Mouse (Mus musculus): ENCODE results near the gene Gpd1l.

Gpd1l gene

GRCm38 (mm10) chr9:114925571-114925970 is 8.2 kb downstream of the Gpd1l start:
- DNase-seq, result no peak

GRCm38 (mm10) chr9:114925039-114925438 is 8.7 kb downstream of the Gpd1l start:
- DNase-seq, result no peak

- no peak for DNase-seq
Measured at GRCm38 (mm10) chr9:114924511-114924910, 9.3 kb downstream of the Gpd1l start.

GRCm38 (mm10) chr9:114922209-114922608 is 11.6 kb downstream of the Gpd1l start:
- DNase-seq, result no peak

- DNase-seq, result no peak
Measured at GRCm38 (mm10) chr9:114921352-114922081, 12.3 kb downstream of the Gpd1l start.

- no peak for DNase-seq
Measured at GRCm38 (mm10) chr9:114920569-114920968, 13.2 kb downstream of the Gpd1l start.

GRCm38 (mm10) chr9:114912680-114913649 is 20.8 kb downstream of the Gpd1l start:
- DNase-seq, result peak; percentile 87

- DNase-seq, result peak; percentile 66
Measured at GRCm38 (mm10) chr9:114907509-114907908, 26.3 kb downstream of the Gpd1l start.

- DNase-seq, result no peak
Measured at GRCm38 (mm10) chr9:114895919-114896318, 37.9 kb downstream of the Gpd1l start.

- DNase-seq, result no peak
Measured at GRCm38 (mm10) chr9:114892974-114893373, 40.8 kb downstream of the Gpd1l start.

GRCm38 (mm10) chr9:114890377-114890776 is 43.4 kb downstream of the Gpd1l start:
- no peak for DNase-seq

- no peak for DNase-seq
Measured at GRCm38 (mm10) chr9:114888856-114889407, 44.9 kb downstream of the Gpd1l start.

GRCm38 (mm10) chr9:114887699-114888098 is 46.1 kb downstream of the Gpd1l start:
- DNase-seq, result peak; percentile 39

GRCm38 (mm10) chr9:114885991-114886662 is 47.7 kb downstream of the Gpd1l start:
- no peak for DNase-seq

- DNase-seq, result no peak
Measured at GRCm38 (mm10) chr9:114885564-114885963, 48.2 kb downstream of the Gpd1l start.

GRCm38 (mm10) chr9:114881977-114882376 is 51.8 kb downstream of the Gpd1l start:
- DNase-seq, result peak; percentile 10

- DNase-seq, result peak; percentile 34
Measured at GRCm38 (mm10) chr9:114855327-114855726, 78.5 kb downstream of the Gpd1l start.

- DNase-seq, result no peak
Measured at GRCm38 (mm10) chr9:114854686-114855085, 79.1 kb downstream of the Gpd1l start.

GRCm38 (mm10) chr9:114853336-114853735 is 80.5 kb downstream of the Gpd1l start:
- DNase-seq, result no peak

- DNase-seq, result peak; percentile 36
Measured at GRCm38 (mm10) chr9:114851419-114852190, 82.2 kb downstream of the Gpd1l start.

All from kidney, postnatal 14 days (tissue).